25 mouse cellular contexts compared by ENCODE assay signal in genomic region chr3:48515009-48515408, GRCm38 (mm10).
A peak's percentile ranks its signal among the peaks of the same experiment; 100 is the strongest.
DNase-seq lines count a peak whose midpoint lies in the region; ATAC-seq lines count a peak whose summit lies in the region.
"Had no signal": no experiment of that assay in that cellular context is flagged by ENCODE, and none has a peak within 500 bp of the region (broad histone marks: within the 10 kb centered on the region; RNA-seq: fewer than 3 reads in every experiment).

No protein-coding gene starts in this region.

- H3K27ac ChIP-seq in embryonic facial prominence, embryonic 11.5 days (replicated peaks; ENCODE audit: low read depth, low read length): no peak overlapping the region
- H3K27ac ChIP-seq in embryonic facial prominence, embryonic 10.5 days (replicated peaks): no peak overlapping the region
- H3K27ac ChIP-seq in midbrain, embryonic 12.5 days (replicated peaks): no peak overlapping the region
- no peak overlapping the region for H3K27ac ChIP-seq in midbrain, embryonic 16.5 days (ENCODE audit: low read length)
- H3K27ac ChIP-seq in limb, embryonic 13.5 days: no peak overlapping the region
- H3K27ac ChIP-seq: embryonic facial prominence, embryonic 13.5 days; liver, embryonic 13.5 days; midbrain, embryonic 10.5 days; stomach, embryonic 15.5 days had no signal

- no peaks in the 10 kb centered on the region for H3K9me3 ChIP-seq in embryonic facial prominence, embryonic 11.5 days (replicated peaks; ENCODE audit: control insufficient read depth, low read length)
- H3K9me3 ChIP-seq in embryonic facial prominence, embryonic 10.5 days: no peaks in the 10 kb centered on the region
- no peaks in the 10 kb centered on the region for H3K9me3 ChIP-seq in midbrain, embryonic 12.5 days
- no peaks in the 10 kb centered on the region for H3K9me3 ChIP-seq in midbrain, embryonic 16.5 days (replicated peaks; ENCODE audit: control insufficient read depth, low read length, poor library complexity, severe bottlenecking)
- H3K9me3 ChIP-seq in limb, embryonic 13.5 days: no peaks in the 10 kb centered on the region
- H3K9me3 ChIP-seq: embryonic facial prominence, embryonic 13.5 days; liver, embryonic 13.5 days; midbrain, embryonic 10.5 days; stomach, embryonic 15.5 days had no signal

- H3K36me3 ChIP-seq in embryonic facial prominence, embryonic 11.5 days (replicated peaks; ENCODE audit: control insufficient read depth, insufficient read depth, low read depth, low read length): no peaks in the 10 kb centered on the region
- H3K36me3 ChIP-seq in embryonic facial prominence, embryonic 10.5 days (replicated peaks): no peaks in the 10 kb centered on the region
- H3K36me3 ChIP-seq in midbrain, embryonic 12.5 days: no peaks in the 10 kb centered on the region
- H3K36me3 ChIP-seq in midbrain, embryonic 16.5 days (ENCODE audit: control insufficient read depth, insufficient read depth, low read length): no peaks in the 10 kb centered on the region
- H3K36me3 ChIP-seq in limb, embryonic 13.5 days: no peaks in the 10 kb centered on the region
- H3K36me3 ChIP-seq: embryonic facial prominence, embryonic 13.5 days; liver, embryonic 13.5 days; midbrain, embryonic 10.5 days; stomach, embryonic 15.5 days had no signal

- no peaks in the 10 kb centered on the region for H3K27me3 ChIP-seq in embryonic facial prominence, embryonic 11.5 days (ENCODE audit: control insufficient read depth, insufficient read depth, low read length)
- no peaks in the 10 kb centered on the region for H3K27me3 ChIP-seq in embryonic facial prominence, embryonic 10.5 days (replicated peaks; ENCODE audit: low read depth, poor library complexity, severe bottlenecking)
- no peaks in the 10 kb centered on the region for H3K27me3 ChIP-seq in midbrain, embryonic 12.5 days
- no peaks in the 10 kb centered on the region for H3K27me3 ChIP-seq in midbrain, embryonic 16.5 days (ENCODE audit: control insufficient read depth, insufficient read depth, low read depth, low read length)
- H3K27me3 ChIP-seq in limb, embryonic 13.5 days: no peaks in the 10 kb centered on the region
- H3K27me3 ChIP-seq: embryonic facial prominence, embryonic 13.5 days; liver, embryonic 13.5 days; Patski; stomach, embryonic 15.5 days had no signal

- no peaks in the 10 kb centered on the region for H3K4me1 ChIP-seq in embryonic facial prominence, embryonic 11.5 days (ENCODE audit: control insufficient read depth, insufficient read depth, low read length)
- H3K4me1 ChIP-seq in embryonic facial prominence, embryonic 10.5 days: peaks cover 4% of the 10 kb centered on the region; the same call in 1 of the 2 replicates
- H3K4me1 ChIP-seq in midbrain, embryonic 12.5 days: no peaks in the 10 kb centered on the region
- H3K4me1 ChIP-seq in midbrain, embryonic 16.5 days (ENCODE audit: control insufficient read depth, insufficient read depth, low read length): no peaks in the 10 kb centered on the region
- peaks cover 5% of the 10 kb centered on the region for H3K4me1 ChIP-seq in limb, embryonic 13.5 days
- H3K4me1 ChIP-seq: liver, embryonic 13.5 days; midbrain, embryonic 10.5 days; stomach, embryonic 15.5 days had no signal

- DNase-seq in embryonic facial prominence, embryonic 11.5 days (ENCODE audit: low spot score): peak; percentile 25
- DNase-seq in embryonic facial prominence, embryonic 10.5 days (ENCODE audit: low spot score): no peak
- DNase-seq in embryo, embryonic 9.5 days (ENCODE audit: extremely low spot score): peak; percentile 7
- DNase-seq in kidney, postnatal 14 days: no peak
- DNase-seq in adrenal gland, postnatal 25 days: no peak
- DNase-seq: adrenal gland, adult 8-10 months; cerebellum, postnatal 25 days; heart, postnatal 10 days; kidney, adult 2 months; kidney, postnatal 36 days; liver, embryonic 13.5 days; lung, embryonic 14.5 days; lung, postnatal 36 days; right cerebral cortex, postnatal 25 days; thymus, adult 2 months had no signal

- no peak overlapping the region for H3K9ac ChIP-seq in embryonic facial prominence, embryonic 11.5 days (replicated peaks; ENCODE audit: low read length)
- H3K9ac ChIP-seq in midbrain, embryonic 12.5 days (replicated peaks): no peak overlapping the region
- H3K9ac ChIP-seq in midbrain, embryonic 16.5 days (ENCODE audit: low read depth, low read length): no peak overlapping the region
- no peak overlapping the region for H3K9ac ChIP-seq in limb, embryonic 13.5 days
- H3K9ac ChIP-seq: embryonic facial prominence, embryonic 13.5 days; liver, embryonic 13.5 days; lung, embryonic 14.5 days; stomach, embryonic 15.5 days had no signal

- 13% methylated on average over 3 of the region's 3 CpGs for whole genome bisulfite sequencing in embryonic facial prominence, embryonic 11.5 days
- WGBS in embryonic facial prominence, embryonic 10.5 days: 18% methylated on average over 3 of the region's 3 CpGs
- WGBS in midbrain, embryonic 12.5 days: 23% methylated on average over 3 of the region's 3 CpGs
- WGBS in midbrain, embryonic 16.5 days: 24% methylated on average over 3 of the region's 3 CpGs
- 6% methylated on average over 3 of the region's 3 CpGs for WGBS in limb, embryonic 13.5 days

- ATAC-seq in embryonic facial prominence, embryonic 11.5 days (replicated peaks; ENCODE audit: insufficient number of reproducible peaks, low FRiP score, low TSS enrichment, low read depth): no peak; the same call in 1 of the 2 replicates
- peak; percentile 44; the same call in 1 of the 2 replicates for ATAC-seq in midbrain, embryonic 12.5 days (ENCODE audit: low FRiP score, low read depth)
- no peak for ATAC-seq in midbrain, embryonic 16.5 days
- ATAC-seq in limb, embryonic 13.5 days (ENCODE audit: low FRiP score, low read depth): 0 out of 2 replicates have a peak, but pooled peaks have one; percentile 28
- ATAC-seq: CD4-positive, CD25-positive, alpha-beta regulatory T cell, adult 4 months; inflammation-experienced regulatory T-cells, adult 6 months; Patski had no signal

- H3K4me2 ChIP-seq in embryonic facial prominence, embryonic 11.5 days (ENCODE audit: low read depth, low read length): no peak overlapping the region
- no peak overlapping the region for H3K4me2 ChIP-seq in midbrain, embryonic 12.5 days (replicated peaks)
- H3K4me2 ChIP-seq in midbrain, embryonic 16.5 days (ENCODE audit: low read length): no peak overlapping the region
- H3K4me2 ChIP-seq in limb, embryonic 13.5 days (replicated peaks): no peak overlapping the region
- H3K4me2 ChIP-seq: embryonic facial prominence, embryonic 13.5 days; heart, embryonic 11.5 days; liver, embryonic 13.5 days; lung, embryonic 14.5 days; stomach, embryonic 15.5 days had no signal

- no peak overlapping the region for H3K4me3 ChIP-seq in embryonic facial prominence, embryonic 11.5 days (ENCODE audit: low read depth, low read length)
- H3K4me3 ChIP-seq in embryonic facial prominence, embryonic 10.5 days: no peak overlapping the region
- no peak overlapping the region for H3K4me3 ChIP-seq in midbrain, embryonic 12.5 days
- no peak overlapping the region for H3K4me3 ChIP-seq in midbrain, embryonic 16.5 days (ENCODE audit: low read depth, low read length)
- H3K4me3 ChIP-seq in limb, embryonic 13.5 days: no peak overlapping the region
- H3K4me3 ChIP-seq: embryonic facial prominence, embryonic 13.5 days; liver, embryonic 13.5 days; midbrain, embryonic 10.5 days; stomach, embryonic 15.5 days had no signal

Comparison
In these comparisons a context has a peak if more than half of its experiments do, and no peak if none do; other contexts are left out.
1. ATAC-seq: peak in midbrain, embryonic 12.5 days (single experiment) and limb, embryonic 13.5 days (single experiment); none in embryonic facial prominence, embryonic 11.5 days (single experiment) and midbrain, embryonic 16.5 days (single experiment).
2. DNase-seq: peak in embryonic facial prominence, embryonic 11.5 days (single experiment) and embryo, embryonic 9.5 days (single experiment); none in embryonic facial prominence, embryonic 10.5 days (single experiment), kidney, postnatal 14 days (single experiment) and adrenal gland, postnatal 25 days (single experiment).